Mouse (Mus musculus) forebrain, embryonic 14.5 days (tissue): ENCODE data around the gene Kalrn. TPM values are rescaled to one million over a fixed set of nuclear protein-coding genes. Genes with fewer than 3 reads are reported as not detected.

Experiments
- ATAC-seq: fragments of 200-750 bp; cut with Nextera tagmentation; 2 replicates; pipeline ENCODE4 v1.8.0; 2017; ENCODE audit warnings: mild to moderate bottlenecking, moderate library complexity
- DNase-seq: peaks from one replicate; pipeline ENCODE4 v3.0.0-alpha.2; 2015; ENCODE audit warnings: low spot score
- H3K27ac ChIP-seq: fragments of 300-500 bp; sonication (generic); 2 replicates; pipeline ENCODE4 v1.5.1; 2014; ENCODE audit warnings: low read depth, mild to moderate bottlenecking, control low read depth, low read length, moderate library complexity
- H3K27me3 ChIP-seq: fragments of 300-500 bp; sonication (generic); replicated peaks from 2 replicates; pipeline ENCODE4 v1.6.1; 2014; ENCODE audit warnings: low read length, control low read depth, mixed read lengths; ENCODE audit not compliant: control insufficient read depth, insufficient read depth
- H3K36me3 ChIP-seq: fragments of 300-500 bp; sonication (generic); 2 replicates; pipeline ENCODE4 v1.6.1; 2014; ENCODE audit warnings: low read length, control low read depth; ENCODE audit not compliant: control insufficient read depth, insufficient read depth
- H3K4me1 ChIP-seq: fragments of 300-500 bp; sonication (generic); 2 replicates; pipeline ENCODE4 v1.6.1; 2014; ENCODE audit warnings: antibody characterized with exemption, low read length, control low read depth; ENCODE audit not compliant: control insufficient read depth, insufficient read depth
- H3K4me2 ChIP-seq: fragments of 300-500 bp; sonication (generic); 2 replicates; pipeline ENCODE4 v1.6.1; 2014; ENCODE audit warnings: mild to moderate bottlenecking, control low read depth, low read length
- H3K4me3 ChIP-seq: fragments of 300-500 bp; sonication (generic); 2 replicates; pipeline ENCODE4 v1.5.1; 2014; ENCODE audit warnings: low read depth, low read length, control low read depth
- H3K9ac ChIP-seq: fragments of 300-500 bp; sonication (generic); 2 replicates; pipeline ENCODE4 v1.6.1; 2014; ENCODE audit warnings: mild to moderate bottlenecking, low read length, control low read depth, moderate library complexity
- H3K9me3 ChIP-seq: fragments of 300-500 bp; sonication (generic); replicated peaks from 2 replicates; pipeline ENCODE4 v1.6.1; 2016; ENCODE audit warnings: low read length, control low read depth, mixed read lengths; ENCODE audit not compliant: control insufficient read depth
- WGBS: fragments of 180-500 bp; shearing (Covaris S2); extraction: QIAGEN DNeasy Blood & Tissue Kit; methylation state at CpG from one replicate; pipeline ENCODE4 v1.1.7; 2014; 5-methylcytosine and 5-hydroxymethylcytosine counted together
- polyA plus RNA-seq: library from polyadenylated mRNA; unstranded; fragments of >200 nt; fragmentation: Nextera tagmentation; extraction: Ambion mirVana; gene quantifications from 2 replicates; pipeline ENCODE4 v1.2.1, GENCODE M21; 2014

Kalrn gene
- polyA plus RNA-seq, 1 experiment from 2014 or later: 19.7 TPM

GRCm38 (mm10) chr16:34563593-34564280 is 9.6 kb downstream of the Kalrn start:
- no peaks in the 10 kb centered on the region for H3K9me3 ChIP-seq
- H3K27ac ChIP-seq: no peak overlapping the region
- H3K4me2 ChIP-seq: no peak overlapping the region
- H3K9ac ChIP-seq: no peak overlapping the region
- ATAC-seq (no peak), DNase-seq (no peak)
- H3K4me3 ChIP-seq: no peak overlapping the region
- WGBS: 70% methylated on average over 11 of the region's 11 CpGs
- H3K27me3 ChIP-seq: no peaks in the 10 kb centered on the region
- peaks cover 3% of the 10 kb centered on the region; the same call in 1 of the 2 replicates for H3K36me3 ChIP-seq
- H3K4me1 ChIP-seq: peaks cover 40% of the 10 kb centered on the region

DNA sequence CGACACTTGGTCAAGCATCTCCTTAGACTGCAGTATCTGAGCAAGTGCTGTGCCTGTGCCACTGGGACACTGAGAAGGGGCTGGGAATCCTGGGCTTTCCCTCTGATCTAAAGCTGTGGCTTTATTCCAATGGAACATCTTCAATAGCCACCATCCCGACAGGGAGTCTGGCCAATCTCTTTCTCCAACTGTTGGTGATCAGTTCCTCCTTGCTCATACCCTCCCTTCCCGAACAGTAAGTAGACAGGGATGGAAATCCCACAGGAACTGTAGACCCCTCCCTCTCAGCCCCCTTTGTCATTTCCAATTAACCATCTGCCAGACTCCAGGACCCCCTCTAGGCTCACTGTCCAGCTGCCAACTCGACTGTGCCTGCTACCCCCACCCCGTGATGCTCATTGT is 11.6 kb downstream of the Kalrn start:
- H3K4me1 ChIP-seq: peaks cover 48% of the 10 kb centered on the region
- H3K4me3 ChIP-seq: no peak overlapping the region
- ATAC-seq (peak; percentile 80), DNase-seq (peak; percentile 75)
- no peaks in the 10 kb centered on the region for H3K27me3 ChIP-seq
- no peaks in the 10 kb centered on the region for H3K9me3 ChIP-seq
- H3K36me3 ChIP-seq: no peaks in the 10 kb centered on the region
- H3K27ac ChIP-seq: peak overlapping the region; percentile 58; the same call in 1 of the 2 replicates
- no peak overlapping the region for H3K9ac ChIP-seq
- WGBS: 5% methylated on average over 5 of the region's 5 CpGs
- no peak overlapping the region for H3K4me2 ChIP-seq

DNA sequence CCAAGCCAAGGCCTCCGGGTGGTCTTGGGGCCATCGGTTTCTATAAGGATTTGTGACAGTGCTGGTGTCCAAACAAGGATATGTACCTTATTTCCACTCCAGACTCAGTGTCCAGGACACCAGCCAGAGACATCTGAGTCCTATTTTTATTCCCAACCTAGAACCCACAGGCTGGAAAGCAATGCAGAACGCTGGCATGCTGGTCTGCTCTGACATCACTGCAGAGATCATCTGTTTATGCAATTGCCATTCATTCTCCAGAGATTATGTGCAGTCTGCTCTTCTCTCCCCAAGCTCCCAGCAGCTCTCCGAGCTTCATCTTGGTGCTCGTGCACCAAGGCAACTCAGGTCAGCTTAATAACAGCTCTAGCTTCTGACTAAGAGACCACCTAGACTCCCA is 12.5 kb downstream of the Kalrn start:
- Histone ChIP-seq H3K4me3 (no peak overlapping the region), H3K27me3 (no peaks in the 10 kb centered on the region), H3K4me1 (peaks cover 51% of the 10 kb centered on the region), H3K4me2 (no peak overlapping the region), H3K36me3 (no peaks in the 10 kb centered on the region), H3K9me3 (no peaks in the 10 kb centered on the region), H3K27ac (no peak overlapping the region; the same call in 1 of the 2 replicates), H3K9ac (no peak overlapping the region)
- WGBS: 63% methylated on average over 5 of the region's 5 CpGs
- DNase-seq: no peak
- no peak for ATAC-seq

DNA sequence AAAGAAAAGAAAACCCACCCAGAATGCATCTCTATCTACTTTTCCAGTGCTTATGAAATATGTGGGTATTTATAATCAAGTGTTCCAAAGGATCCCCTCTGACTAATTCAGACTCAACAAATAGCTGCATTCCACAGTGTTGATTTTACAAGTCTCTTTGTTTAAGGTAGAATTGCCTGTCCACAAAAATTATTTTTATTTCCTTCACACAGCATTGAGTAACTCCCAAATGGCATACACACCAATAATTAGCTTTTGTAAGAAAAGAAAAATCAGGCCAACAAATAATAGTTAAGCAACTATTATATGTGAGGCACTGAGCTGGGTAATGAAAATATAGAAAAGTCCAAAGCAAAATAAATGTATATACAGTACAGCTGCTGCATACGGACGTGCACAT is 12.9 kb downstream of the Kalrn start:
- peaks cover 51% of the 10 kb centered on the region for H3K4me1 ChIP-seq
- H3K27me3 ChIP-seq: no peaks in the 10 kb centered on the region
- 79% methylated on average over 2 of the region's 2 CpGs for WGBS
- no peak overlapping the region for H3K9ac ChIP-seq
- DNase-seq (no peak), ATAC-seq (no peak)
- H3K4me2 ChIP-seq: no peak overlapping the region
- no peaks in the 10 kb centered on the region for H3K36me3 ChIP-seq
- no peaks in the 10 kb centered on the region for H3K9me3 ChIP-seq
- no peak overlapping the region for H3K27ac ChIP-seq
- H3K4me3 ChIP-seq: no peak overlapping the region

DNA sequence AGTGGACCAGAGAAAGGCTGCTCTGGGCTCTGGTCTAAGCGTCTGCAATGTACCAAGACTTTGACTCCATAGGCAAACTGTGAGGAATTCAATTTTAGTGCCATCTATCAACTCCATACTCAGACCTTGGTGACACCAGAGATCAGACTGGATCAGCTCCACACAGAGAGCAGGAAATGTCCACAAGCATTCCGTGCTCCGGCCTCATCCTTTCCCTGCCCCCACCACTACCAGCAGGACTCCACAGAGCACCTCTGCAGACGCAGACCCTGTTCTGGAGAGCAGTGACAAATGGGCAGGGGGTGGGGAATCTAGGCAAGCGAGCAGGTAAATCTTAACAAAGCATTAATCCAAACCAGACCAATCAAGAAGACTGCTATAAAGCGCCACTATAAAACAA is 15.4 kb downstream of the Kalrn start:
- no peak for ATAC-seq
- H3K4me2 ChIP-seq: no peak overlapping the region
- H3K27me3 ChIP-seq: no peaks in the 10 kb centered on the region
- no peaks in the 10 kb centered on the region for H3K36me3 ChIP-seq
- H3K4me1 ChIP-seq: peaks cover 40% of the 10 kb centered on the region
- WGBS: 64% methylated on average over 6 of the region's 6 CpGs
- DNase-seq: no peak
- no peaks in the 10 kb centered on the region for H3K9me3 ChIP-seq
- H3K27ac ChIP-seq: no peak overlapping the region
- no peak overlapping the region for H3K4me3 ChIP-seq
- H3K9ac ChIP-seq: no peak overlapping the region

- ATAC-seq (no peak), DNase-seq (no peak)
- no peak overlapping the region for H3K27ac ChIP-seq
- H3K9ac ChIP-seq: no peak overlapping the region
- peaks cover 28% of the 10 kb centered on the region for H3K4me1 ChIP-seq
- WGBS: 46% methylated on average over 1 of the region's 1 CpGs
- no peak overlapping the region for H3K4me3 ChIP-seq
- no peaks in the 10 kb centered on the region for H3K27me3 ChIP-seq
- no peaks in the 10 kb centered on the region for H3K36me3 ChIP-seq
- no peaks in the 10 kb centered on the region for H3K9me3 ChIP-seq
- no peak overlapping the region for H3K4me2 ChIP-seq
These were observed 20.6 kb downstream of the Kalrn start for GRCm38 (mm10) chr16:34552731-34553130.

GRCm38 (mm10) chr16:34549470-34549999 is 23.8 kb downstream of the Kalrn start:
- Histone ChIP-seq H3K27ac (no peak overlapping the region), H3K4me2 (no peak overlapping the region), H3K36me3 (no peaks in the 10 kb centered on the region), H3K9me3 (no peaks in the 10 kb centered on the region), H3K9ac (no peak overlapping the region), H3K4me3 (no peak overlapping the region), H3K27me3 (no peaks in the 10 kb centered on the region), H3K4me1 (peaks cover 35% of the 10 kb centered on the region)
- DNase-seq (no peak), ATAC-seq (no peak)
- WGBS: 85% methylated on average over 5 of the region's 5 CpGs

GRCm38 (mm10) chr16:34546805-34547509 is 26.4 kb downstream of the Kalrn start:
- peak; percentile 88 for ATAC-seq
- H3K27ac ChIP-seq: peak overlapping the region; percentile 46; the same call in 1 of the 2 replicates

GRCm38 (mm10) chr16:34543754-34544153 is 29.6 kb downstream of the Kalrn start:
- ATAC-seq: no peak
- Histone ChIP-seq H3K9ac (no peak overlapping the region), H3K9me3 (no peaks in the 10 kb centered on the region), H3K4me2 (no peak overlapping the region), H3K4me3 (no peak overlapping the region), H3K27me3 (no peaks in the 10 kb centered on the region), H3K4me1 (peaks cover 33% of the 10 kb centered on the region), H3K36me3 (no peaks in the 10 kb centered on the region), H3K27ac (no peak overlapping the region)
- DNase-seq: no peak
- 79% methylated on average over 4 of the region's 4 CpGs for WGBS

More at GRCm38 (mm10) chr16:34546805-34547509, 26.4 kb downstream of the Kalrn start:
- no peaks in the 10 kb centered on the region for H3K9me3 ChIP-seq
- peaks cover 24% of the 10 kb centered on the region for H3K4me1 ChIP-seq
- peak; percentile 92 for DNase-seq
- no peaks in the 10 kb centered on the region for H3K27me3 ChIP-seq
- H3K9ac ChIP-seq: no peak overlapping the region
- H3K36me3 ChIP-seq: no peaks in the 10 kb centered on the region
- H3K4me2 ChIP-seq: no peak overlapping the region
- 25% methylated on average over 6 of the region's 6 CpGs for WGBS
- H3K4me3 ChIP-seq: no peak overlapping the region
